Mouse (Mus musculus) liver, postnatal 0 days (tissue): ENCODE measurements around the gene Irgm1. TPM values are rescaled to one million over a fixed set of nuclear protein-coding genes. Genes with fewer than 3 reads are reported as not detected.
"Not testable (repeated sequence)": the region's sequence is repeated elsewhere in the genome, so short reads cannot be mapped to it uniquely, and the experiment has no call there.

ENCODE experiments used
- ATAC-seq: fragments of 200-750 bp; cut with Nextera tagmentation; 2 replicates; pipeline ENCODE4 v1.8.0; 2017; ENCODE audit warnings: mild to moderate bottlenecking, moderate library complexity
- DNase-seq: peaks from one replicate; pipeline ENCODE4 v3.0.0-alpha.2; 2016
- H3K27ac ChIP-seq: fragments of 300-500 bp; sonication (generic); 2 replicates; pipeline ENCODE4 v1.5.1; 2014; ENCODE audit warnings: antibody characterized with exemption, moderate library complexity, mild to moderate bottlenecking, low read depth
- H3K27me3 ChIP-seq: fragments of 300-500 bp; sonication (generic); 2 replicates; pipeline ENCODE4 v1.6.1; 2014; ENCODE audit warnings: low read length, control low read depth, mixed read lengths; ENCODE audit not compliant: insufficient read depth
- H3K36me3 ChIP-seq: fragments of 300-500 bp; sonication (generic); replicated peaks from 2 replicates; pipeline ENCODE4 v1.6.1; 2014; ENCODE audit warnings: mild to moderate bottlenecking, control low read depth, low read length, moderate library complexity, mixed read lengths; ENCODE audit not compliant: insufficient read depth
- H3K4me1 ChIP-seq: fragments of 300-500 bp; sonication (generic); 2 replicates; pipeline ENCODE4 v1.6.1; 2014; ENCODE audit warnings: antibody characterized with exemption, mild to moderate bottlenecking, control low read depth; ENCODE audit not compliant: insufficient read depth
- H3K4me2 ChIP-seq: fragments of 300-500 bp; sonication (generic); 2 replicates; pipeline ENCODE4 v1.6.1; 2014; ENCODE audit warnings: low read depth, mild to moderate bottlenecking, low read length, moderate library complexity, mixed read lengths
- H3K4me3 ChIP-seq: fragments of 300-500 bp; sonication (generic); 2 replicates; pipeline ENCODE4 v1.5.1; 2014; ENCODE audit warnings: low read depth, low read length
- H3K9ac ChIP-seq: fragments of 300-500 bp; sonication (generic); replicated peaks from 2 replicates; pipeline ENCODE4 v1.6.1; 2014; ENCODE audit warnings: mild to moderate bottlenecking, moderate library complexity
- H3K9me3 ChIP-seq: fragments of 300-500 bp; sonication (generic); 2 replicates; pipeline ENCODE4 v1.6.1; 2016; ENCODE audit warnings: mild to moderate bottlenecking, control low read depth, low read length, mixed read lengths
- CTCF ChIP-seq: sonication (generic); IDR thresholded peaks from 2 replicates; pipeline ENCODE4 v1.5.1; 2016; ENCODE audit warnings: antibody characterized with exemption, low read depth
- EP300 ChIP-seq: IDR thresholded peaks from 2 replicates; pipeline ENCODE4 v1.6.1; 2016; ENCODE audit warnings: antibody characterized with exemption, low read depth, mild to moderate bottlenecking
- WGBS: fragments of 180-500 bp; shearing (Covaris S2); extraction: QIAGEN DNeasy Blood & Tissue Kit; methylation state at CpG from one replicate; pipeline ENCODE4 v1.1.7; 2014; ENCODE audit not compliant: insufficient replicate concordance; 5-methylcytosine and 5-hydroxymethylcytosine counted together
- polyA plus RNA-seq: library from polyadenylated mRNA; unstranded; fragments of >200 nt; fragmentation: Nextera tagmentation; extraction: Ambion mirVana; gene quantifications from 2 replicates; pipeline ENCODE4 v1.2.1, GENCODE M21; 2015

The Irgm1 gene
- polyA plus RNA-seq, 1 experiment from 2014 or later: 44.1 TPM

- peak; percentile 55 for TF ChIP-seq CTCF
- TF ChIP-seq EP300: no peak
- 76% methylated on average over 4 of the region's 4 CpGs for WGBS
- Histone ChIP-seq H3K27ac (no peak overlapping the region), H3K9ac (no peak overlapping the region), H3K4me3 (no peak overlapping the region), H3K27me3 (no peaks in the 10 kb centered on the region), H3K9me3 (no peaks in the 10 kb centered on the region), H3K4me2 (no peak overlapping the region), H3K4me1 (peaks cover 21% of the 10 kb centered on the region), H3K36me3 (no peaks in the 10 kb centered on the region)
- ATAC-seq (no peak), DNase-seq (no peak)
These were observed 20.1 kb downstream of the Irgm1 start for GRCm38 (mm10) chr11:48851270-48851995.

GRCm38 (mm10) chr11:48850240-48850639 lies 21.2 kb downstream of the Irgm1 start:
- Histone ChIP-seq H3K4me2 (no peak overlapping the region), H3K36me3 (no peaks in the 10 kb centered on the region), H3K4me3 (no peak overlapping the region), H3K4me1 (peaks cover 21% of the 10 kb centered on the region), H3K9ac (no peak overlapping the region), H3K27ac (no peak overlapping the region), H3K9me3 (no peaks in the 10 kb centered on the region), H3K27me3 (no peaks in the 10 kb centered on the region)
- 52% methylated on average over 2 of the region's 2 CpGs for WGBS
- ATAC-seq: no peak
- TF ChIP-seq CTCF (no peak), EP300 (no peak)
- DNase-seq: no peak

GRCm38 (mm10) chr11:48846881-48847280 lies 24.6 kb downstream of the Irgm1 start:
- ATAC-seq (no peak), DNase-seq (no peak)
- no peaks in the 10 kb centered on the region for H3K9me3 ChIP-seq
- H3K36me3 ChIP-seq: no peaks in the 10 kb centered on the region
- no peaks in the 10 kb centered on the region for H3K4me1 ChIP-seq
- no peak overlapping the region for H3K4me3 ChIP-seq
- H3K27me3 ChIP-seq: no peaks in the 10 kb centered on the region
- no peak overlapping the region for H3K4me2 ChIP-seq
- TF ChIP-seq EP300: no peak
- no peak for TF ChIP-seq CTCF
- no peak overlapping the region for H3K27ac ChIP-seq
- no peak overlapping the region for H3K9ac ChIP-seq
- WGBS: 63% methylated on average over 5 of the region's 5 CpGs

- ATAC-seq, H3K4me1 ChIP-seq, H3K27ac ChIP-seq, H3K4me2 ChIP-seq, H3K9me3 ChIP-seq, H3K27me3 ChIP-seq, H3K9ac ChIP-seq, DNase-seq, H3K36me3 ChIP-seq, H3K4me3 ChIP-seq: not testable (repeated sequence)
- WGBS: 72% methylated on average over 2 of the region's 2 CpGs
These were observed 25.1 kb downstream of the Irgm1 start for GRCm38 (mm10) chr11:48846362-48846761.

GRCm38 (mm10) chr11:48845244-48845815 lies 26.2 kb downstream of the Irgm1 start:
- Histone ChIP-seq H3K9me3 (no peaks in the 10 kb centered on the region), H3K4me1 (no peaks in the 10 kb centered on the region), H3K4me3 (no peak overlapping the region), H3K9ac (no peak overlapping the region), H3K4me2 (no peak overlapping the region), H3K27me3 (no peaks in the 10 kb centered on the region), H3K27ac (no peak overlapping the region), H3K36me3 (no peaks in the 10 kb centered on the region)
- ATAC-seq (no peak), DNase-seq (no peak)
- TF ChIP-seq CTCF: no peak
- no peak for TF ChIP-seq EP300
- WGBS: 48% methylated on average over 13 of the region's 13 CpGs

GRCm38 (mm10) chr11:48844309-48844708 lies 27.2 kb downstream of the Irgm1 start:
- DNase-seq (no peak), ATAC-seq (no peak)
- Histone ChIP-seq H3K36me3 (no peaks in the 10 kb centered on the region), H3K4me2 (no peak overlapping the region), H3K4me3 (no peak overlapping the region), H3K9ac (no peak overlapping the region), H3K27ac (no peak overlapping the region), H3K9me3 (no peaks in the 10 kb centered on the region), H3K4me1 (no peaks in the 10 kb centered on the region), H3K27me3 (no peaks in the 10 kb centered on the region)
- TF ChIP-seq EP300: no peak
- TF ChIP-seq CTCF: no peak
- WGBS: 72% methylated on average over 6 of the region's 6 CpGs
